Mouse (Mus musculus): ENCODE data around the gene Lmcd1.

The Lmcd1 gene

DNA sequence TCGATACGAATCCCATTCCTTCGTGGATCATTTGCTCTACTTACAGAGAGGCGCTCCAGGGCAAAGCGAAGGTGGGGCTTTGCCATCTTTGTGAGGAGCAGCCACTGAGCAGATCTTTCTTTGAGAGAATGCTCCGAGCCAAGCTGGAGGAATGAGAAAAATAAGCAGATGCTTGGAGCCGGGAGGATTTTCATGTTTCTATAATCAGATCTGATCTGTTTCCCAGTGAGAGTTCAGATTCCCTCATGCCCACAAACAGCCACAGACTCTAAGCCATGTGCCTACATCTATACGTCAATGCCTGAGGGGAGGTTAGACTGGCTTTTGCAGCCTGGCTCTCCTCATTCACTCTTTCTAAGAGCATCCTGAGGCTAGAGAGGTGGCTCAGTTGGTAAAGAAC, 87.1 kb downstream of the Lmcd1 start:
- DNase-seq (ENCODE audit: low spot score): no peak

DNA sequence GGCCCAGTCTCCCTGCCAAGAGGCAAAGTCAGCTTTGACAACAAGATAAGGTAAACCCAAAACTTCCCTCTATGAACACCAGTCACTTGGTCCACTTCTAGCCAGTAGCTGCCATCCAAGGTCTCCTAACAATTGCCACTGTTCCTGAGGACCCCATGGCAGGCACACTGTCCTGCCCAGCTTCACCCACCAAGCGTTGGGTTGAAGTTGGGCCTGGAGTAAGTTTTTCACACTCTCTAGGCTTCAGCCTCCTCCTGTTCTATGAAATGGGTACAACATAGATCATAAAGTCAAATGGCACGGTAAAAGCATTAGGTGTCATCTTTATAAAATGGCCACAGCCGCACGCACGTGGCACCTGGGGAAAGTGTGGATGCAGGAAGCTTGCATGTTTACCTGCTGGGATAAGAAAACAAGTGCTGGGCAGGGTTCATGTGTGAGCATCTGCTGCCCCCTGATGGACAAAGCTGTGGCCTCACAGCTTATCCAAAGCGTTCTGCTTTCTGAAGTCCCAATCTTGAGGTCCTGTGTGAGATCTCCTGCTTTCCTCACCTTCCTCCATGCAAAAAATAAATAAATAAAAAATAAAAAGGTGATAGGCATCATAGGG, 88.9 kb downstream of the Lmcd1 start:
- DNase-seq (ENCODE audit: low spot score): peak; percentile 19

DNA sequence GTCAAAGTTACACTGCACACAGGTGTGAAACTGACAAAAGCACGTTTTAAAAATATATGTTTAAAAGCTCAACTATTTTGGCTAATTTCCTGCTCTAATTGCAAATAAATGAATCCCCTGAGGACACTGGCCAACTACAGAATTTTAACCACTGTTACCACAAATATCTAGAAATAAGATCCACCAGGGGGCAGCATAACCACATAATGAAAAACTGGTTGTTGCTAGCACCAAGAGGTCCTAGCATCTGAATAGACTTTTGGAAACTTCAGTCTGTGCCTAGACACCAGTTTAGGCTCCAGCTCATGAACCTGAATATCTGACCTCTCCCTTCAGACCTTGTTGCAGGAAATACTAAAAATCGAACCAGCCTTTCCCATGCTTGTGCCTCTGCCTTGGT, 91.0 kb downstream of the Lmcd1 start:
- no peak for DNase-seq (ENCODE audit: low spot score)

GRCm38 (mm10) chr6:112365294-112365693, 91.7 kb downstream of the Lmcd1 start:
- DNase-seq (ENCODE audit: low spot score): no peak

DNA sequence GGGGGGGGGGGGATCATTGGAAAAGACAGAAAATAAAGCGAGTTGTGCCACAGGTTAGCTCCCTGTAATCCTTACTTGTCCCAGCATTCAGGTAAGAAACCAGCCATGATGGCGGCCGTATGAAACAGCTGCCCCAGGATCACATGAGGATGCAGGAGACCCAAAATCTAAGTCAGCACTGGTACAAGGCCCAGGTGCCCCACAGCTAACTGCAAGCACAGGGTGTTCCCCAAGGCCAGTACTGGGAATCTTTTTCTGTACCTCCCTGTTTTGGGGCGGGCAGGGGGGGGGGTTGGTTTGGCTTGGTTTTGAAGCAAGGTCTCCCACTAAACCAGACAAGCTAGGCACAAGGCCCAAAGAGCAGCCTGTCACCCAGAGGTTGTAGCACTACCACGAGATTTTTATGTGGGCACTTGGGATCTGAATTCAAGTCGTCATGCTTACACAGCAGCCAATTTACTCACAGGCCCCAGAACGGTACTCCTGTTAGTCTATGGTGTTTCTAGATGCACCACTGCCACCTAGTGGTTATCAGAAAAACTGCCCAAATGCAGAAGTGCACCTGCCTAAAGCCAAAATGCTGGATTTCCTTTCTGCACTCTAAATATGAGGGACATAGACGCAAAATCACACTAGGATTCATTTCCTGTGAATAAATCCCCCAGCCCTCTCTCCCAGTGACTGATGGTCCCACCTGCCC, 100.5 kb downstream of the Lmcd1 start:
- DNase-seq (ENCODE audit: low spot score): no peak

DNA sequence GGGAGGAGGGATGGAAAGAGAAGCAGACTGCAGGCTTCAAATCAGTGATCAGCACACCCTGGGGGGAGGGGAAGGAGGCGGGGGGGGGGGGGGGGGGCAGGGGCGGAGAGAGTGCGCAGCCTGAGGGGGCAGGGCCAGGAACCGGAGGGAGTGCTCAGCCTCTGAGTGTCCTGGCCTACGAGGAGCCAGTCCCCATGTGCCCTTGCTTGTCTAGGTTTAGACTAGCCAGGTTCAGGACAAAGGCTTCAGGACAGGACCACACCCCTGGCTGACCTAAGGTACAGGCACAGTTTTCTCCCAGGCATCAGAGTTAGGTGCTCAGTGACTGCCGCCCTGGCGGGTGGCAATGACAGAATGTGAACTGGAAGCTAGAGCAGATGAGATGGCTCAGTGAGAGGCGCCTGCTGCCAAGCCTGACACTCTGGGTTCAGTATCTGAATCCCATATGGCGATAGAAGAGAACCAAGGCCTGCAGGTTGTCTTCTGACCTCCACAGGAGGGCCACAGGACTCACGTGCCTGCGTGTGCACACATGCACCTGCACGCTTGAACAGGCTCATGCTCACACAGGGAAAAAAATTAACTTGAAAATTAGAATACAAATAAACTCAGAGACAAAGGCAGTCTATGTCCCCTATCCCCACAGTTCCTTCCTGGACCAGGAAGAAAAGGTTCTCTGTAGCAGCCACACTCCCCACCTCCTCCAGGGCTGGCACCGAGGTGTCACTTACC, 102.3 kb downstream of the Lmcd1 start:
- DNase-seq (ENCODE audit: low spot score): no peak

DNA sequence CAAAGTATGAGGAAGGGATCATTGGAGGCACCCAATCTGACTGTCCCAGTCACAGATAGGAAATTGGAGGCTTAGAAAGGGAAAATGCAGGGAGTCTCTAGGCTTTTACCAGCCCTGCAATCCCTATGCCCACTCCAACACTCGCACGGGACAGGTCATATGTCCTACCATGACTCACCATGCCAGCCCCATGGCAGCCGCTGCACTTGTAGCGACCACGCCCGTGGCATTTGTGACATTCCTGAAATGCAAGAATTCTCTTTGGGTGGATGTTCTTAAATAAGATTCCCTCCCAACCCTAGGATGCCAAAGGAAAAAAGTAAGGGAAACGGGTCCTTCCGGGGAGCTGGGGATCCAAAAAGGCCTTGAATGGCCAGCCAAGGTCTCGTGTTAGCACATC, 105.5 kb downstream of the Lmcd1 start:
- DNase-seq (ENCODE audit: low spot score): no peak

Measured in T-cell, adult 2 months (primary cell).